23 mouse cellular contexts compared by ENCODE assay signal in genomic region chr14:8477348-8477747, GRCm38 (mm10).
DNase-seq lines count a peak whose midpoint lies in the region; ATAC-seq and TF ChIP-seq lines count a peak whose summit lies in the region.
"Had no signal": no experiment of that assay in that cellular context is flagged by ENCODE, and none has a peak within 500 bp of the region (broad histone marks: within the 10 kb centered on the region; RNA-seq: fewer than 3 reads in every experiment).

No protein-coding gene starts in this region.

- no peak overlapping the region for H3K4me2 ChIP-seq in forebrain, embryonic 11.5 days (ENCODE audit: low read depth, low read length, severe bottlenecking)
- H3K4me2 ChIP-seq in neural tube, embryonic 13.5 days = no peak overlapping the region
- H3K4me2 ChIP-seq in forebrain, embryonic 16.5 days (ENCODE audit: low read length) = no peak overlapping the region
- H3K4me2 ChIP-seq: embryonic facial prominence, embryonic 12.5 days; embryonic facial prominence, embryonic 15.5 days; heart, embryonic 13.5 days; hindbrain, embryonic 12.5 days; intestine, embryonic 15.5 days had no signal

- H3K4me3 ChIP-seq in forebrain, embryonic 11.5 days (ENCODE audit: low read depth, low read length) = no peak overlapping the region
- no peak overlapping the region for H3K4me3 ChIP-seq in forebrain, embryonic 10.5 days
- no peak overlapping the region for H3K4me3 ChIP-seq in layer of hippocampus, adult 2 months
- H3K4me3 ChIP-seq in neural tube, embryonic 13.5 days = no peak overlapping the region
- no peak overlapping the region for H3K4me3 ChIP-seq in forebrain, embryonic 16.5 days (replicated peaks; ENCODE audit: low read length)
- H3K4me3 ChIP-seq: embryonic facial prominence, embryonic 12.5 days; embryonic facial prominence, embryonic 15.5 days; heart, adult 2 months; heart, embryonic 10.5 days; heart, embryonic 13.5 days; hindbrain, embryonic 12.5 days; intestine, embryonic 15.5 days had no signal

- DNase-seq in forebrain, embryonic 11.5 days (ENCODE audit: low spot score) = no peak
- DNase-seq in forebrain, embryonic 10.5 days (ENCODE audit: extremely low spot score, low spot score) = no peak
- no peak for DNase-seq in layer of hippocampus, adult 2 months (ENCODE audit: low spot score in 2 of 2)
- DNase-seq in layer of hippocampus, adult 8-10 months (ENCODE audit: low spot score in 2 of 2) = no peak
- DNase-seq in neural tube, embryonic 10.5 days (ENCODE audit: extremely low spot score, low spot score) = no peak
- no peak for DNase-seq in thymus, postnatal 10 days (ENCODE audit: low spot score in 2 of 2)
- DNase-seq: cerebellum, adult 11 months; cerebellum, adult 2 months; cerebellum, adult 9-11 months; gastrocnemius, postnatal 10 days; gastrocnemius, postnatal 36 days; heart, adult 2 months had no signal

- H3K36me3 ChIP-seq in forebrain, embryonic 11.5 days (ENCODE audit: control insufficient read depth, insufficient read depth, low read length) = no peaks in the 10 kb centered on the region
- H3K36me3 ChIP-seq in forebrain, embryonic 10.5 days (replicated peaks) = peaks cover 4% of the 10 kb centered on the region; the same call in 1 of the 2 replicates
- H3K36me3 ChIP-seq in neural tube, embryonic 13.5 days = no peaks in the 10 kb centered on the region
- H3K36me3 ChIP-seq in forebrain, embryonic 16.5 days (ENCODE audit: control insufficient read depth, insufficient read depth) = no peaks in the 10 kb centered on the region
- H3K36me3 ChIP-seq: embryonic facial prominence, embryonic 12.5 days; embryonic facial prominence, embryonic 15.5 days; G1E; hindbrain, embryonic 12.5 days; intestine, embryonic 15.5 days had no signal

- H3K27me3 ChIP-seq in forebrain, embryonic 11.5 days (ENCODE audit: control insufficient read depth, insufficient read depth, low read length) = no peaks in the 10 kb centered on the region
- no peaks in the 10 kb centered on the region for H3K27me3 ChIP-seq in forebrain, embryonic 10.5 days (ENCODE audit: poor library complexity, severe bottlenecking)
- H3K27me3 ChIP-seq in neural tube, embryonic 13.5 days = no peaks in the 10 kb centered on the region
- no peaks in the 10 kb centered on the region for H3K27me3 ChIP-seq in forebrain, embryonic 16.5 days (replicated peaks; ENCODE audit: control insufficient read depth, insufficient read depth, low read length)
- H3K27me3 ChIP-seq: CH12.LX; embryonic facial prominence, embryonic 12.5 days; embryonic facial prominence, embryonic 15.5 days; heart, embryonic 13.5 days; hindbrain, embryonic 12.5 days; intestine, embryonic 15.5 days had no signal

- peak; percentile 41; the same call in 1 of the 2 replicates for ATAC-seq in forebrain, embryonic 11.5 days (replicated peaks; ENCODE audit: low FRiP score)
- no peak for ATAC-seq in neural tube, embryonic 13.5 days (ENCODE audit: low read depth)
- ATAC-seq in forebrain, embryonic 16.5 days = peak; percentile 60
- ATAC-seq: intestine, embryonic 15.5 days; Patski had no signal

- H3K9ac ChIP-seq in forebrain, embryonic 11.5 days (ENCODE audit: low read length) = no peak overlapping the region
- no peak overlapping the region for H3K9ac ChIP-seq in neural tube, embryonic 13.5 days
- no peak overlapping the region for H3K9ac ChIP-seq in forebrain, embryonic 16.5 days (replicated peaks; ENCODE audit: low read depth, low read length)
- H3K9ac ChIP-seq: embryonic facial prominence, embryonic 12.5 days; embryonic facial prominence, embryonic 15.5 days; heart, embryonic 13.5 days; hindbrain, embryonic 12.5 days; intestine, embryonic 15.5 days had no signal

- 56% methylated on average over 8 of the region's 8 CpGs for WGBS in forebrain, embryonic 11.5 days
- WGBS in forebrain, embryonic 10.5 days = 64% methylated on average over 8 of the region's 8 CpGs
- 60% methylated on average over 8 of the region's 8 CpGs for WGBS in neural tube, embryonic 13.5 days
- 38% methylated on average over 8 of the region's 8 CpGs for WGBS in forebrain, embryonic 16.5 days

- no peak overlapping the region for H3K27ac ChIP-seq in forebrain, embryonic 11.5 days (ENCODE audit: low read depth, low read length)
- no peak overlapping the region for H3K27ac ChIP-seq in forebrain, embryonic 10.5 days
- peak overlapping the region; percentile 12 for H3K27ac ChIP-seq in layer of hippocampus, adult 2 months
- H3K27ac ChIP-seq in neural tube, embryonic 13.5 days (replicated peaks) = peak overlapping the region; percentile 33; the same call in 1 of the 2 replicates
- peak overlapping the region; percentile 33; the same call in 1 of the 2 replicates for H3K27ac ChIP-seq in forebrain, embryonic 16.5 days (ENCODE audit: low read length)
- H3K27ac ChIP-seq: embryonic facial prominence, embryonic 12.5 days; embryonic facial prominence, embryonic 15.5 days; heart, adult 2 months; heart, embryonic 10.5 days; heart, embryonic 13.5 days; hindbrain, embryonic 12.5 days; intestine, embryonic 15.5 days had no signal

- H3K9me3 ChIP-seq in forebrain, embryonic 11.5 days (ENCODE audit: control insufficient read depth, low read length) = no peaks in the 10 kb centered on the region
- peaks cover 3% of the 10 kb centered on the region; the same call in 1 of the 2 replicates for H3K9me3 ChIP-seq in forebrain, embryonic 10.5 days
- H3K9me3 ChIP-seq in neural tube, embryonic 13.5 days = no peaks in the 10 kb centered on the region
- H3K9me3 ChIP-seq in forebrain, embryonic 16.5 days (ENCODE audit: control insufficient read depth, low read length) = no peaks in the 10 kb centered on the region
- H3K9me3 ChIP-seq: embryonic facial prominence, embryonic 12.5 days; embryonic facial prominence, embryonic 15.5 days; G1E; heart, embryonic 10.5 days; hindbrain, embryonic 12.5 days; intestine, embryonic 15.5 days had no signal

- TF ChIP-seq CTCF in layer of hippocampus, adult 2 months (conservative IDR thresholded peaks at IDR 0.05) = no peak

- no peaks in the 10 kb centered on the region for H3K4me1 ChIP-seq in forebrain, embryonic 11.5 days (replicated peaks; ENCODE audit: control insufficient read depth, insufficient read depth, low read length)
- peaks cover 15% of the 10 kb centered on the region; the same call in 1 of the 2 replicates for H3K4me1 ChIP-seq in forebrain, embryonic 10.5 days
- H3K4me1 ChIP-seq in neural tube, embryonic 13.5 days (replicated peaks) = peaks cover 8% of the 10 kb centered on the region; the same call in 1 of the 2 replicates
- peaks cover 10% of the 10 kb centered on the region for H3K4me1 ChIP-seq in forebrain, embryonic 16.5 days (replicated peaks; ENCODE audit: control insufficient read depth, insufficient read depth, low read length)
- H3K4me1 ChIP-seq: embryonic facial prominence, embryonic 15.5 days; hindbrain, embryonic 12.5 days; intestine, embryonic 15.5 days had no signal

Comparison
In these comparisons a context has a peak if more than half of its experiments do, and no peak if none do; other contexts are left out.
1. H3K27ac ChIP-seq: peak in layer of hippocampus, adult 2 months (single experiment), neural tube, embryonic 13.5 days (single experiment) and forebrain, embryonic 16.5 days (single experiment); none in forebrain, embryonic 11.5 days (single experiment) and forebrain, embryonic 10.5 days (single experiment).